Mouse (Mus musculus) midbrain, embryonic 12.5 days (tissue): Measurements from ENCODE around the gene Tbc1d30. TPM values are rescaled to one million over a fixed set of nuclear protein-coding genes. Genes with fewer than 3 reads are reported as not detected.

Experiments used
- ATAC-seq: fragments of 200-750 bp; cut with Nextera tagmentation; 2 replicates; pipeline ENCODE4 v1.8.0; 2017; ENCODE audit warnings: low read depth, moderate TSS enrichment, moderate library complexity; ENCODE audit not compliant: low FRiP score
- H3K27ac ChIP-seq: fragments of 300-500 bp; sonication (generic); replicated peaks from 2 replicates; pipeline ENCODE4 v1.5.1; 2016; ENCODE audit warnings: mild to moderate bottlenecking
- H3K27me3 ChIP-seq: fragments of 300-500 bp; sonication (generic); 2 replicates; pipeline ENCODE4 v1.6.1; 2016; ENCODE audit warnings: mild to moderate bottlenecking
- H3K36me3 ChIP-seq: fragments of 300-500 bp; sonication (generic); 2 replicates; pipeline ENCODE4 v1.6.1; 2016
- H3K4me1 ChIP-seq: fragments of 300-500 bp; sonication (generic); 2 replicates; pipeline ENCODE4 v1.6.1; 2016
- H3K4me2 ChIP-seq: fragments of 300-500 bp; sonication (generic); replicated peaks from 2 replicates; pipeline ENCODE4 v1.6.1; 2016; ENCODE audit warnings: mild to moderate bottlenecking, moderate library complexity
- H3K4me3 ChIP-seq: fragments of 300-500 bp; sonication (generic); 2 replicates; pipeline ENCODE4 v1.5.1; 2016; ENCODE audit warnings: mild to moderate bottlenecking
- H3K9ac ChIP-seq: fragments of 300-500 bp; sonication (generic); replicated peaks from 2 replicates; pipeline ENCODE4 v1.6.1; 2016; ENCODE audit warnings: mild to moderate bottlenecking, moderate library complexity
- H3K9me3 ChIP-seq: fragments of 300-500 bp; sonication (generic); 2 replicates; pipeline ENCODE4 v1.6.1; 2016; ENCODE audit warnings: mild to moderate bottlenecking
- WGBS: fragments of 180-500 bp; shearing (Covaris S2); methylation state at CpG from one replicate; pipeline ENCODE4 v1.1.7; 2016; 5-methylcytosine and 5-hydroxymethylcytosine counted together
- polyA plus RNA-seq: library from polyadenylated mRNA; unstranded; fragments of >200 nt; fragmentation: Nextera tagmentation; extraction: Ambion mirVana; gene quantifications from 2 replicates; pipeline ENCODE4 v1.2.1, GENCODE M21; 2016

Gene Tbc1d30
- polyA plus RNA-seq, 1 experiment from 2014 or later = 4.3 TPM

GRCm38 (mm10) chr10:121282436-121282835 is 68.6 kb downstream of the Tbc1d30 start:
- no peak for ATAC-seq
- 0 out of 2 replicates have a peak, but pooled peaks cover 5% of the 10 kb centered on the region for H3K36me3 ChIP-seq
- H3K4me3 ChIP-seq = no peak overlapping the region
- 82% methylated on average over 11 of the region's 11 CpGs for WGBS
- H3K4me1 ChIP-seq = no peaks in the 10 kb centered on the region
- H3K9me3 ChIP-seq = no peaks in the 10 kb centered on the region
- no peak overlapping the region for H3K27ac ChIP-seq
- H3K9ac ChIP-seq = no peak overlapping the region
- no peak overlapping the region for H3K4me2 ChIP-seq
- H3K27me3 ChIP-seq = no peaks in the 10 kb centered on the region

- H3K4me2 ChIP-seq = no peak overlapping the region
- 0 out of 2 replicates have a peak, but pooled peaks cover 5% of the 10 kb centered on the region for H3K36me3 ChIP-seq
- no peak overlapping the region for H3K4me3 ChIP-seq
- H3K27me3 ChIP-seq = no peaks in the 10 kb centered on the region
- H3K9me3 ChIP-seq = no peaks in the 10 kb centered on the region
- ATAC-seq = no peak
- H3K4me1 ChIP-seq = no peaks in the 10 kb centered on the region
- 90% methylated on average over 11 of the region's 11 CpGs for WGBS
- no peak overlapping the region for H3K9ac ChIP-seq
- no peak overlapping the region for H3K27ac ChIP-seq
Measured at GRCm38 (mm10) chr10:121280943-121281342, 70.1 kb downstream of the Tbc1d30 start.

- H3K4me3 ChIP-seq = no peak overlapping the region
- no peak for ATAC-seq
- no peaks in the 10 kb centered on the region for H3K27me3 ChIP-seq
- no peaks in the 10 kb centered on the region for H3K4me1 ChIP-seq
- H3K9me3 ChIP-seq = 0 out of 2 replicates have a peak, but pooled peaks cover 2% of the 10 kb centered on the region
- H3K4me2 ChIP-seq = no peak overlapping the region
- 84% methylated on average over 2 of the region's 2 CpGs for WGBS
- no peak overlapping the region for H3K9ac ChIP-seq
- peaks cover 14% of the 10 kb centered on the region for H3K36me3 ChIP-seq
- no peak overlapping the region for H3K27ac ChIP-seq
Measured at GRCm38 (mm10) chr10:121277022-121277471, 74.0 kb downstream of the Tbc1d30 start.

- Histone ChIP-seq H3K4me1 (no peaks in the 10 kb centered on the region), H3K36me3 (peaks cover 21% of the 10 kb centered on the region), H3K9ac (no peak overlapping the region), H3K27me3 (no peaks in the 10 kb centered on the region), H3K27ac (no peak overlapping the region), H3K9me3 (0 out of 2 replicates have a peak, but pooled peaks cover 2% of the 10 kb centered on the region), H3K4me3 (no peak overlapping the region), H3K4me2 (no peak overlapping the region)
- no peak for ATAC-seq
- 92% methylated on average over 1 of the region's 1 CpGs for WGBS
Measured at GRCm38 (mm10) chr10:121274964-121275363, 76.1 kb downstream of the Tbc1d30 start.

GRCm38 (mm10) chr10:121271002-121271401 is 80.1 kb downstream of the Tbc1d30 start:
- H3K4me2 ChIP-seq = no peak overlapping the region
- ATAC-seq = no peak
- H3K4me3 ChIP-seq = no peak overlapping the region
- H3K9ac ChIP-seq = no peak overlapping the region
- peaks cover 5% of the 10 kb centered on the region; the same call in 1 of the 2 replicates for H3K27me3 ChIP-seq
- H3K9me3 ChIP-seq = 0 out of 2 replicates have a peak, but pooled peaks cover 2% of the 10 kb centered on the region
- H3K4me1 ChIP-seq = no peaks in the 10 kb centered on the region
- H3K27ac ChIP-seq = no peak overlapping the region
- 86% methylated on average over 8 of the region's 8 CpGs for WGBS
- H3K36me3 ChIP-seq = peaks cover 25% of the 10 kb centered on the region

GRCm38 (mm10) chr10:121268771-121269170 is 82.3 kb downstream of the Tbc1d30 start:
- no peaks in the 10 kb centered on the region for H3K4me1 ChIP-seq
- H3K9me3 ChIP-seq = no peaks in the 10 kb centered on the region
- no peak overlapping the region for H3K27ac ChIP-seq
- H3K36me3 ChIP-seq = peaks cover 12% of the 10 kb centered on the region
- no peak for ATAC-seq
- H3K27me3 ChIP-seq = peaks cover 5% of the 10 kb centered on the region; the same call in 1 of the 2 replicates
- H3K9ac ChIP-seq = no peak overlapping the region
- whole genome bisulfite sequencing = 89% methylated on average over 8 of the region's 8 CpGs
- H3K4me2 ChIP-seq = no peak overlapping the region
- H3K4me3 ChIP-seq = no peak overlapping the region

GRCm38 (mm10) chr10:121264204-121264575 is 86.9 kb downstream of the Tbc1d30 start:
- Histone ChIP-seq H3K27me3 (peaks cover 5% of the 10 kb centered on the region; the same call in 1 of the 2 replicates), H3K4me2 (no peak overlapping the region), H3K4me1 (no peaks in the 10 kb centered on the region), H3K36me3 (peaks cover 4% of the 10 kb centered on the region; the same call in 1 of the 2 replicates), H3K4me3 (no peak overlapping the region), H3K27ac (no peak overlapping the region), H3K9me3 (no peaks in the 10 kb centered on the region), H3K9ac (no peak overlapping the region)
- WGBS = 89% methylated on average over 7 of the region's 7 CpGs
- ATAC-seq = no peak

GRCm38 (mm10) chr10:121263520-121264203 is 87.4 kb downstream of the Tbc1d30 start:
- Histone ChIP-seq H3K36me3 (peaks cover 4% of the 10 kb centered on the region; the same call in 1 of the 2 replicates), H3K4me3 (no peak overlapping the region), H3K27ac (no peak overlapping the region), H3K9ac (no peak overlapping the region), H3K4me1 (no peaks in the 10 kb centered on the region), H3K27me3 (peaks cover 5% of the 10 kb centered on the region; the same call in 1 of the 2 replicates), H3K4me2 (no peak overlapping the region), H3K9me3 (no peaks in the 10 kb centered on the region)
- no peak for ATAC-seq
- WGBS = 91% methylated on average over 21 of the region's 21 CpGs

- 94% methylated on average over 8 of the region's 8 CpGs for WGBS
- H3K9me3 ChIP-seq = no peaks in the 10 kb centered on the region
Measured at GRCm38 (mm10) chr10:121262206-121262605, 88.9 kb downstream of the Tbc1d30 start.

GRCm38 (mm10) chr10:121261036-121261592 is 90.0 kb downstream of the Tbc1d30 start:
- no peak overlapping the region for H3K27ac ChIP-seq
- no peak overlapping the region for H3K4me2 ChIP-seq
- H3K9me3 ChIP-seq = no peaks in the 10 kb centered on the region
- H3K27me3 ChIP-seq = peaks cover 2% of the 10 kb centered on the region; the same call in 1 of the 2 replicates
- H3K4me1 ChIP-seq = no peaks in the 10 kb centered on the region
- no peak overlapping the region for H3K9ac ChIP-seq
- no peak overlapping the region for H3K4me3 ChIP-seq
- WGBS = 92% methylated on average over 6 of the region's 6 CpGs
- no peaks in the 10 kb centered on the region for H3K36me3 ChIP-seq
- no peak for ATAC-seq

More at GRCm38 (mm10) chr10:121262206-121262605, 88.9 kb downstream of the Tbc1d30 start:
- Histone ChIP-seq H3K27ac (no peak overlapping the region), H3K36me3 (peaks cover 3% of the 10 kb centered on the region; the same call in 1 of the 2 replicates), H3K27me3 (0 out of 2 replicates have a peak, but pooled peaks cover 2% of the 10 kb centered on the region), H3K4me3 (no peak overlapping the region), H3K4me2 (no peak overlapping the region), H3K9ac (no peak overlapping the region), H3K4me1 (no peaks in the 10 kb centered on the region)
- no peak for ATAC-seq

- no peak overlapping the region for H3K4me3 ChIP-seq
- H3K4me1 ChIP-seq = no peaks in the 10 kb centered on the region
- H3K36me3 ChIP-seq = no peaks in the 10 kb centered on the region
- peak; percentile 47; the same call in 1 of the 2 replicates for ATAC-seq
- H3K27me3 ChIP-seq = peaks cover 6% of the 10 kb centered on the region; the same call in 1 of the 2 replicates
- H3K9ac ChIP-seq = no peak overlapping the region
- H3K9me3 ChIP-seq = no peaks in the 10 kb centered on the region
- H3K27ac ChIP-seq = no peak overlapping the region
- 25% methylated on average over 17 of the region's 17 CpGs for WGBS
- H3K4me2 ChIP-seq = no peak overlapping the region
Measured at GRCm38 (mm10) chr10:121256115-121256825, 94.8 kb downstream of the Tbc1d30 start.

- H3K4me2 ChIP-seq = no peak overlapping the region
- H3K9ac ChIP-seq = no peak overlapping the region
- peaks cover 6% of the 10 kb centered on the region; the same call in 1 of the 2 replicates for H3K27me3 ChIP-seq
- H3K4me1 ChIP-seq = no peaks in the 10 kb centered on the region
- no peak overlapping the region for H3K4me3 ChIP-seq
- H3K9me3 ChIP-seq = no peaks in the 10 kb centered on the region
- H3K27ac ChIP-seq = no peak overlapping the region
- 93% methylated on average over 5 of the region's 5 CpGs for whole genome bisulfite sequencing
- ATAC-seq = no peak
- H3K36me3 ChIP-seq = no peaks in the 10 kb centered on the region
Measured at GRCm38 (mm10) chr10:121255465-121255864, 95.6 kb downstream of the Tbc1d30 start.
